Mouse (Mus musculus): ENCODE measurements around the gene Nr3c2. TPM values are rescaled to one million over a fixed set of nuclear protein-coding genes. Genes with fewer than 3 reads are reported as not detected.
A peak's percentile ranks its signal among the peaks of the same experiment; 100 is the strongest.

The Nr3c2 gene
- total RNA-seq, 2 experiments from 2014 or later = 9.3 to 10.0 TPM

DNA sequence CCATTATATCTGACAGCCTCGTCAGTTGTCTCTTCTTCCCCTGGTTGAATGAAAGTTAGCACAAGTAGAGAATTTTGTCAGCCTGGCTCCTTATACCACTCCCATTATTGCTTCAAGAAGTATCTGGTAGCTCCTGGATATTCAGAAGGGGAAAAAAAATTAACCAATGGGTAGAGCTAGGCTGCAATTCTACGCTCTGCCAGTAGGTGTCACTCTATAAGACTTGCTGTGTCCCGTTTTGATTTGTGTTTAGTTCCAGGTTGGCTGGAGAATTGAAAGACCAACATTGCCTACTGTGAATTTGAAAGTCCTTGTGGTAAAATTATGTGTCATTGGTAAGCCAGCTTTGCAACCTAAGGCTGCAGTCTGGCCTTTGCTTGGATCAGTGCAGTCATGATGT, 255.3 kb downstream of the Nr3c2 start:
- peak in 1 of 2 experiments; percentile 17 for DNase-seq (ENCODE audit: low spot score in 2 of 2)

DNA sequence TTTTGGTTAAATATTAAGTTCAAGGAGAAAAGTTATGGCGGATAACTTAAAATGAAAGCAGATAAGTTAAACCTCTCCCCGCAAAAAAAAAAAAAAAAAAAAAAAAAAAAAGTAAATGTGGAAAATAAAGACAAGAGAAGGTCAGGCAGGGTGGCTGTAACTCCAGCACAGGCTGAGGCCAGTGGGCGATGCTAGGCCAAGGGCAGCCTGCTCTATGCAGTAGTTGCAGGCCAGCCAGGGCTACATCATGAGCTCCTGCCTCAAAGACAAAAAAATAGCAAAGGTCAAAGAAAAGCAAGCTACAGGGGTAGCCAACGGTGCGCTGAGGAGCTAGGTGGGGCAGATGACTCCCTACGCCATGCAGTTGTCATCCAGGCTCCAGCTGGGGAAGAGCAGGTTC, 270.1 kb downstream of the Nr3c2 start:
- no peak for DNase-seq (ENCODE audit: low spot score in 2 of 2)

DNA sequence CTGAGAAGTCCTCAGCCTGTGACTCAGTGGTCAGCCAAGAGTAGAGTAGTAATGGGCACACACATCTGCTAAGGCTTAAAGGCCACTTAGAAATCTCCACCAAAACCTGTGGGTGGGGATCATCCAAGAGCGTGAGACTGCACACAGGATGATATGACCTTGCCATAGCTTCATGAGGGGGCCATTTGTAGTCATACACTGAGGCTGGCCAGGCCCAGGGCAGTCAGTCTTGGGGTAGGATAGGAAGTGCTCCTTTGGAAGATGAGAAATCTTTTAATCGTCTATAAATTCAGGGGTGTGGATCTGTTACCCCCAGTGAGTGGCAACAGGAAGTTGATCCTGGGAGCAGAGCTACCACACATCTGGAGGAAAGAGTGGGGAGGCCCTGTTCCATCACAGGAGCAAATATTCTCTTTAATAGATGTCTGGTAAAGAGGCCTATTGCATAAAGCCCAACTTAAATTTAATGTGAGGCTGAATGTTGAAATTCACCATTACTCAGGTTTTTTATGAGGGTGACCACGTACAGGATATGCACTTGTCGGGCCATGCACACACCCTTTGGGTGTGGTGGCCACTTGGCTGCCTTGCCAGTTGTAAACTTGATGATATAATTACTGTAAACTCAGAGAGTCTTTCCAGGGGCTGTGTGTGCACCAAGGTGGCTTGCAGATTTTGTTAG, 270.7 kb downstream of the Nr3c2 start:
- DNase-seq (ENCODE audit: low spot score in 2 of 2) = no peak

DNA sequence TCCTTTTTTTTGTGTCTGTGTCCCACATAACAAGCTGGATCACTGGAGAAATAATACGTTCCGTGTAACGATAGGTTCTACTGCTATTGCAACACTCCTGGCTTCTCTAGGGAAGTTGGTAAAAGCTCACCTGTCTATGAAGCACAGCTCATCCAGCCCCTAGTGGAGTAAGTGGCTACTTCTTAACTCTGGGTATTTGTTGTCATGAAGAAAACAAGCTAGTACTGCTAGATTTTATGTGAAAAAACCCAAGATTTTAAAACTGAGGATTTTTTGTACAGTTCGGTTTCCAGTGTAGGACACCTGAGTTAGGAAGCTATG, 271.2 kb downstream of the Nr3c2 start:
- no peak for DNase-seq (ENCODE audit: low spot score in 2 of 2)

DNA sequence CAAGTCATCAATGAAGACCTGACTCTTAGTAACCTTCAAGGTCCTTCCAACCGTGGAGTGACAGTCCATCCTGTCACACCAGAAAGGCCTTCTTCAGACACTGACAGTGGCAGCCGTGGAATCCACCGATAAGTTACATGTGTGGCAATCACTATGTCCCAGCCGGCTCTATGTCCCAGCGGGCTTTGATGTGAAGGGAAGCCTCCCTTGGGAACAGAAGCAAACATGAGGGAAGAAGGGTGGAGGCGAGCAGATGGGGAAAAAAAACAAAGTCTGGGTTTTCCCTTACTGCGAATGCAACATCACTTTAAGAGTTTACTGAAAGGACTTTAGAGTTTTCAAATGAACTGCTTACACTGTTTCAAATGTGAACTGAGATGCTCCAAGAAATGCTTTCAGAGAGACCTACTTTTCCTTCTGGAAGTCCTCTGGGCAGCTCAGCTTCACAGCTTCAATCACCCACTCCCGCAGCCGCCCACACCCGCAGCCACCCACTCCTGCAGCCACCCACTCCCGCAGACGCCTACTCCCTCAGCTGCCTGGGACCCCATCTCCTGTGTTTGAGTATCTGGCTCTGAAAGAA, 273.9 kb downstream of the Nr3c2 start:
- no peak for DNase-seq (ENCODE audit: low spot score in 2 of 2)

DNA sequence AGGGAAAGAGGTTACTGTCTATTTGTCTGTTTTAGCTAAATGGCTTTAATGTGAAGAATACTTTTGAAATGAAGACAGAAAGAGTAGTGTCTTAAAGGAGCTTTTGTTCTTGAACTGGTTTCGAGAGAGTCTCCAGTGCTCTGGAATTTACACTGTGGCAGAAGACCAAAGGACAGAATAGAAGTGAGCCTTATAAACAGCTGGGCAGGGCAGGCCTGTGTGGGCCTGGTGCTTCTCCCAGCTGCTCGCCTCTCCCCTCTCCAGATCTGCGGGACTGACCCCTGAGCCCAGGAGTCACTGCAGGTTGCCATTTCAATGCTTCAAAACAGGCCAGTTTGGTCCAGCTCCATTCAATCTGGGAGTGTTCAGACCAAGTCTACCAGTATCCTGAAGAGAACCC, 274.5 kb downstream of the Nr3c2 start:
- DNase-seq (ENCODE audit: low spot score in 2 of 2) = no peak

DNA sequence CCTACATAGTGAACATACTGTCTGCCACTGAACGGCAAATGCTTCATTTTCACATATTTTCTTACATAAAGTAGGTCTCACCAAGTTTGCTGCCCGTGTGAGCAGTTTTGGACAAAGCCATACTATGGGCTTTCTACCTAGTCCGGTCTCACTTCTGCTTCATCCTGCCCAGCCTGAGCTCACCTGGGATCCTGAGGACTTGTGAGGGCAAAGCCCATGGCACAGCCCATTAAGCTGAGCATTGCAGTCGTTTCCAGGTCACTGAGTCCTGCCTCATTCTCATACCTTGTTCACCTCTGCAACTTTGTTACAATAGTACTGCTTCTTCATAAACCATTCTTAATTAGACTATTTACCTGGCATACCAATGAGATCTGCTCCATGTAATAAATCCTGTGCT, 276.2 kb downstream of the Nr3c2 start:
- DNase-seq (ENCODE audit: low spot score in 2 of 2) = no peak

DNA sequence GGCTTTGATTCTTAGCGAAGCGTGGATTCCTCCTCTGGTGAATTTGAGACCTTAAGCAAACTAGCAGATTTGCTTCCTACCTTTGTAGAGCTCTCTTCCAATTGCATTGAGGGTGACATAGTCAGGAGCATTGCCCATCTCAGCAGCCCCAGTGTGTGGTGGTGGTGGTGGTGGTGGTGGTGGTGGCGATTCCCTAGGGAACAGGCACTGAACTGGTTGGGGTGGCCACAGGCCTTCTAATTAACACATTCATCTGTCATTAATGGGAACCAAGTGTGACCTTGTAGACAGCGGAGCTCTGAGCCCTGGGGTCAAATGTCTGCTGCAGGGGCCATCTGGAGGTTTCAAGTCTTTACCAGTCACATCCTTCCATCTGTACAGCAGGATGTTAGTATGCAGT, 277.1 kb downstream of the Nr3c2 start:
- DNase-seq (ENCODE audit: low spot score in 2 of 2) = no peak

DNA sequence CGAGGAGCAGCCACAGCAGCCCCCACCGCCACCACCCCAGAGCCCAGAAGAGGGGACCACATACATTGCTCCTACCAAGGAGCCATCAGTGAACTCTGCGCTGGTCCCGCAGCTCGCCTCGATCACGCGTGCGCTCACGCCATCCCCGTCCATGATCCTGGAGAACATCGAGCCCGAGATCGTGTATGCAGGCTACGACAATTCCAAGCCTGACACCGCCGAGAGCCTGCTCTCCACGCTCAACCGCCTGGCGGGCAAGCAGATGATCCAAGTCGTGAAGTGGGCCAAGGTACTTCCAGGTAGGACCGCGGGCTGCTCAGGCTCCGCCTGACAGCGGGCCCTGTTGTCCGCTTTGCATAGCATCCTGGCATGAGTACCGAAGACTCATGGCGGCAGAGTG, 286.6 kb downstream of the Nr3c2 start:
- no peak for DNase-seq (ENCODE audit: low spot score in 2 of 2)

DNA sequence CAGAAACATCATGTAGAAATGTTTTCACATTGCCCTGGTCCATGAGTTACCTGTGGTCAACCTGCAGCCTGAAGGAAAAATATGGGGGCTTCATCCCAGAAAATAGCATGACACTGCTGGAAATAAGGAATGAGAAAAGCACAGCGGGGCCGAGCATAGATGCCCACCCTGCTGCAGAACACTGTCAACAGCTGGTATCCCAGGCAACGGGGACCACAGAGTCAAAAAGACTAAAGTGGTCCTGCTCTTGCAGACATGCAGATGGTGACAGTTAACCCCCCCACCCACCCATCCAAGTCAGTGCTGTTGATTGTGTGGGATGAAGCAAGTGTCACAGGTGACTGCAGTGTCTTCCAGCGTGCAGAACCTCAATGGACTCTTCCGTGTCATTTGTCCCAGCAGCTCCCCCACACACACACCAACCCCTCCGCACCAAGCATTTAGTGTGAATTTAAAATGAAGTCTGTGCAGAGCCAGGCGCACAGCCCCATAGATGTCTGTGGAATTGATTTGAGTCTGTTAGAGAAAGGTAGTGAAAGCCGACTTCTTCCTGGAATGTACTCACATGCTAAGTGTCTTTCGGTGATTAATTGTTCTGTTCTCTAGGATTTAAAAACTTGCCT, 287.8 kb downstream of the Nr3c2 start:
- DNase-seq (ENCODE audit: low spot score in 2 of 2) = no peak

DNA sequence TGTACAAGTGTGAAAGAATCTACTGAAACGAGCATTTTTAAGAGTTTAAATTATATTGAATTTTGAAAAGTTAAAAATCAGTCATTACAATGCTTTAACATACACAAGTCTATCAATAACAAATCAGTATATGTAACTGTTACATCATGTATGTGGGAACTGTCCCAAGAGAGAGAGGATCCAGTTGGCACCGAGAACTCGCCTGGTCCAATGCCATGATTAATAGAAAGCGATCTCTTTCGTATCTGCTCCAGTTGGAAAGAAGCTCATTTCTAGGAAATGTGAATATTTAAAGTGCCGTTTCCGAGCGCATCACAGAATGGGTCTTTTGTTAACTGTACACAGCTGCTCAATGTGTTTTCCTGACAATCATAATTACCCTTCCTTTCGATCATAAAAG, 288.5 kb downstream of the Nr3c2 start:
- no peak for DNase-seq (ENCODE audit: low spot score in 2 of 2)

DNA sequence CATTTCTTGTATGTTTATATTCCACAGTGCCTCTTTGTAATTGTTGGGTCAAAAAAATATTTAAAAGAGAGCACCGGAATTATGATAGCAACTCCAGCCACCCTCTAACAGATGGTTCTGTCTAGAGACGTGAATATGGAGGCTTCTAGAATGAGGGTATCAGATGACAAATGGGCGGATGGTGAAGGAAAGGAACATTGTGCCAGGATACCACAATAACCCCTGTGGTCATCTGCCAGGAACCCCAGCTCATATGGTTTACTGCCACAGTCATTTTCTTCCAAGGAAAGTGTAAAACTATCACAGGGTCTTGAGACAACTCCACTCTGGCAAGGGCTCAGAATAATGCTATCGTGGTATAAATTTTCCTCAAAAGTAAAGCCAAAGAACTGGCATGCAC, 289.1 kb downstream of the Nr3c2 start:
- no peak for DNase-seq (ENCODE audit: low spot score in 2 of 2)

DNA sequence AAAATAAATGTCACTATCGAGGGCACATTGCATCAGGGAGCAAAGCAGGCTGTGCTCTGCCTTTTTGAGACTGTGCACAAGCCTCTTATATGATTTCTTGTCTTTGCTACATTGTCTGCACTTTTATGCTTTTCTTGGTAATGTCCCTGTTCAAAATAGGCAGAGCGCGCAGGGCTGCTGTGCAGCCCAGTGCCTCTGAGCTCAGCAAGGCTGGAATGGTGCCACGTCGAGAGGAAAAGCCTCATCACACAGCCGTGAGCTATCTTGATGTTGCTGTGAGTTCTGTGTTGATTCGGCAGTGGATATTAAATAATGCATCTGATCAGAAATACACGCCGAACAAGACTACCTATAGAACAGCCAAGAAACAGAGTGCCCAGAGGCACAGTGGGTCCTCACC, 290.1 kb downstream of the Nr3c2 start:
- peak in 1 of 2 experiments; percentile 14 for DNase-seq (ENCODE audit: low spot score in 2 of 2)

DNA sequence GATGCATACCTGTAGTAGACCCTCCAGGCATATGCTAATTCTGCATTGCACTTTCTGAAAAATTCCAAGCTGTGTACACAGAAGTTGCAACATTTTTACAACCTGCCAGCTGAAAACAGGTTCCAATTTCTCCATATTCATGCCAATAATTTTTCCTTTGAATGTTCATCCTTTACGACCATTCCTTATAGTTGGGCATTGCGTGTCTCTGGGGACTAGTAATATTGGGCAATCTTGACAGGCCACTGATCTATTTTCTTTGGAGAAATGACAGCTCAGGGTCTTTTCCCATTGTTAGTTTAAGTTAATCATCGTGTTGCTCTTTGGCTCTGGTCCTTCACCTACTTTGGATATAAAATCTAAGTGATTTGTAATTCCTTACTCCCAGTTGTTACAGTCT, 291.2 kb downstream of the Nr3c2 start:
- DNase-seq (ENCODE audit: low spot score in 2 of 2) = no peak

DNA sequence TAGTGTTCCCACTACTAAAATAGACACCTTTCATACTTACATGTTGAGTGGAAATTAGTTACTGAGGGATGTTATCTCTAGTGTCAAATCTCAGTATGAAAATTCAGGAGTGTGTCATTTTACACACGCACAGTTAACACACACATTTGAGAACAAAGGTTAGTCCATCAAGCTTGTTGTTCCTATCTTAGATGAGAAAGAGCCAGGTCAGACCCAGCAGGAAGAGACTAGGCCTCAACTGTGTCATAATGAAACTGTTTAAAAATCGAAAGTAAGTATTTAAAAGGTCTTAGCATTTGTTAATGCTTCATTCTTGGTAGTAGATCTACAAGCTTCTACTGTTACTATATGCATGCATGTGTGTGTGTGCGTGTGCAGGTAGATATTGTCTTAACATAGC, 310.1 kb downstream of the Nr3c2 start:
- no peak for DNase-seq (ENCODE audit: low spot score in 2 of 2)

DNA sequence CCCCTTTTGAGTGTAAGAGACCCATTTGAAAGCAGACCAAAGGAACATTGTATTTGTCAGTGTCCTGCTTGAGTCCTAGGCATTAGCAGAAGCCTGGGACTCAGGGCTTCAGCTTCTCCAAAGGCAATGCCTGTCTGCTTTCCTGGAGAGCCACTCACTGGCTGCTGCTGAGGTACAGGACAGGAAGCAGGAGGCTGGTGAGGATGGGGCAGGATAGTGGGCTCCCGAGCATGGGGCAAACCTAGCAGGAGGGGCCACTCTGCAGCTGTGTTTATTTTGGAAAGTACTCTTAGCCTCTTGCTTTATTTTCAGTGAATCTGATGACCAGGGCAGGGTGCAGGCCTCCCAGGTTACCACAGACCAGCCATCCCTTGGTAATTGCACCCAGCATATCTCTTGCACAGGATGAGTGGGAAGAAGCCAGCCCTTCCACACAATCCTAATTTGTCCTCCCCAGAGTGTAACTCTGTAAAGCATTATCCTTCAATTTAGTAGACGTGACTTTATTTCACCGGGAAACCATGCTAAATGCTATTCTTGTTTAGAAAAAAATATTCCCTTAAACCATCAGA, 314.7 kb downstream of the Nr3c2 start:
- no peak for DNase-seq (ENCODE audit: low spot score in 2 of 2)

DNA sequence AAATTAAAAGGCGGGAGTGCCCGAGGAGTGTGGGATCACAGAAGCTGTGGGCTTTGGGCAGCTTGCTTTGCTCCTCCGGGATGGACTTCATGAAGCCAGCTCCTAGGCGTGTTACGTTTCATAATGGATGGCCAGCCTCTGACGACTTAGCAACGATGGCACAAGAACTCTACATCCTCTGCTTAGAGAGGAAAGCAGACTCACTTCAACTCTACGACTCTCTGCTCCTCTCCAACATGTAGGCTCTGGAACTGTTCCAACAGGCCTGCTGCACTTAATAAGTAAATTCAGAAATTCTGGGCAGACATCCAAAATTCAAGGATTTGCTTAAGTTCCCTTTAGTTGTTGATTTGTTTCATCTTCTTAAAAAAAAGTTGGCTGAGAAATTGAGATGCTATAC, 315.4 kb downstream of the Nr3c2 start:
- DNase-seq (ENCODE audit: low spot score in 2 of 2) = no peak

DNA sequence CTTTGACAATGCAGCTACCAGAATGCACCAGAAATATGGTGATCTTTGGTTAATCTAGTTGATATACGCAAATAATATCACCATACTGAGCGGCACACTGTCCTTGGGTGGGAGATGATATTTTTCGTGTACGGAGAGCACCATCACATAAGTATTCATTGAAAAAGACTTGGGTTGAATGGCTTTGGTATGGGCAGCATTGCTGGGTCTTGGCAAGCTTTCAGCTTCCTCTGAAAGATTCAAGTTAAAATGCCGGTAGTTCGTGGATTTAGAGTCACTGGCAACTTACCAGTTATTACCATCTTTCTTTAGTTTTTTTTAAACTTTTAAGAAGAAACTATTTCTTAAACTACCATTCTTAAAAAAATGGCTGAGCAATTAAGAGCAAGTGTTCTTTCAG, 315.9 kb downstream of the Nr3c2 start:
- no peak for DNase-seq (ENCODE audit: low spot score in 2 of 2)

DNA sequence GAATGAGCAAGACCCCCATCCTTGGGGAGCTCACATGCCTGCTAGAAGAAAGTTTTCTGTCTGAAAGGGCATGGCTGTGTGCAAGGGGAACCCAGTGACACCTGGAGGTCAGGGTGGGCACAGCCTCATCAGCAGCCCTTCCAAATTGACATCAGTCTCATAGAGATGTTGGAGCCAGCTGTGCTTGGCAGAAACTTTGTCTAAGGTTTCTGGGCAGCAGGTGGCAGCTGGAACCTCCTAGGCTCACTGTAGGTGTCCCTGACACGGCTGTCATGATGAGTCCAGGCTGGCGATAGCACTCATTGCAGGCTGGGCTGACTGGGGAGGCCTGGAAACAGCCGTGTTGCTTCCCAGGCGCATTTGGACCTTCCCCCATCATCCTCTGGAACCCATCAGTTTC, 323.9 kb downstream of the Nr3c2 start:
- no peak for DNase-seq (ENCODE audit: low spot score in 2 of 2)

DNA sequence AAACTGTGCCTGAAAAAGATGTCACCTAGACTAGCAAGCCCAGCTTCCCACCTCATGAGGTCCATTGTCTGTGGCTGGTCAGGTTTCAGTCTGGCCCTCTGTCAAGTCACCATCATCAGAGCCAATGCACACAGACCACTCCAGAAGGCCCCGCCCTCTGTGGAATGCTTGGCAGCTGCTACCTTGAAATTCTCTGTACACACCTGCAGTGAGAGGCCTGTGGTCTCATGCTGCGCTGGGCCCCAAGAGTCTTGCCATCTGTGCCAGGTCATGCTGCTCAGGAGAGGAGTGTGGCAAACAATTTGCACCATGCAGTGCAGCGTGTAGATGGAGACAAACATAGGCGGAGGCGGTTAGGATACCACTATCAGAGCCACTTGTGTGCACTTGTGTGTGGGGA, 328.5 kb downstream of the Nr3c2 start:
- DNase-seq (ENCODE audit: low spot score in 2 of 2) = no peak

DNA sequence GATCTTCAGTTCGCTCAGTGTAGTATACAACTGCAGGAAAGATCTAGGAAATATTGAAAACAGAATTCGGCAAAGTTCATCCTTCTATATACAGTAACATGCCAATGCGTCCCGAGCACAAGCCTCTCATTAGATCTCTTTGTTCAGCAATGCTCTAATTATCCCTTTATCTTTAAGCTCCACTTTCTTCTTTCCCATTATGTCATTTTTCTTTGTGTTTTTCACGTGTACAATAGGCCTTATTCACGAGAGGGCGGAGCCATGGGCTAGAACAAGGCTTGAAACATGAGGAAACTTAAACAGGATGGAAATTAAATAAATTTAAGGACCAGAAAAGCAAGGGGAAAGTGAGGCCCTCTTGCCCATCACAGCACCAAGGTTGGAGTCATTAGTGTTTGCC, 329.4 kb downstream of the Nr3c2 start:
- no peak for DNase-seq (ENCODE audit: low spot score in 2 of 2)

DNA sequence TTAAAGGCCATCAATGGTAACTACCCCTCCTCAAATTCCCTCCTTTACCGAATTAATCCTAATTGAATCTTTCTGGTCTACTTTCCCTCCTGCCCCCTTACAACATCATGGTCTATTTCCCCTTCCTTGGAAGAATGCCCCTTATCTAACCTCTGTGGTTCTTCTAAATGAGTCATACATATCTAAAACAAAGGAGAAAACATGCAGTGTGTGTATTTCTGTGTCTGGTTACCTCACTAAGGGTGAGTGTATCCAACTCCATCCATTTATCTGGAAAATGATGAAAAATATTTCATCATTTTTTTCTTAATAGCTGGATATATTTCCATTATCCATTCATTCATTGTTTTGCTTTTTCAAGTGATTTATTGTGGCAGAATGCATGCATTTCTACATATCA, 332.0 kb downstream of the Nr3c2 start:
- no peak for DNase-seq (ENCODE audit: low spot score in 2 of 2)

DNA sequence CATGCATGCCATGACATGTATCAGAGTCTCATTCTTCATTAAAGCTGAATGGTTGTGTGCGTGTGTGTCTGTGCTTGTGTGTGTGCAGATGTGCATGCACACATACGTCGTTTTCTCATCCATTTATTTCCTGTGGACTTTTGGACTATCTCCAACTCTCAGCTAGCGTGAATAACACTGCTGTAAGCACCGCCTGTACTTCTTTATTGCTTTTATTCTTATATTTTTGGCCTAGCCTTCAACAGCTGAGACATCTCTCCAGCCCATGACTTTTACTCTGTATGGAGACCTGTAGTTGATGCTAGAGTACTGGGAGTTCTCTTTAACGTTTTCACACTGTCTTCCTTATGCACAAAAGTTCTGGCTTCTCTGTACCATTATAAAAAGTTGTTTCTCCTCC, 332.6 kb downstream of the Nr3c2 start:
- DNase-seq (ENCODE audit: low spot score in 2 of 2) = no peak

Measured in adrenal gland, adult 18-20 months (tissue).